Mouse (Mus musculus): ENCODE results near the gene Kdelr1. TPM values are rescaled to one million over a fixed set of nuclear protein-coding genes. Genes with fewer than 3 reads are reported as not detected.

Kdelr1 gene
- polyA plus RNA-seq, 1 experiment from 2014 or later, result 31.6 TPM

GRCm38 (mm10) chr7:45902481-45903002 is 30.0 kb downstream of the Kdelr1 start:
- Histone ChIP-seq H3K4me1 (peaks cover 7% of the 10 kb centered on the region), H3K9me3 (replicated peaks) (no peaks in the 10 kb centered on the region), H3K27ac (peak overlapping the region; percentile 25; the same call in 1 of the 2 replicates), H3K9ac (no peak overlapping the region), H3K4me2 (no peak overlapping the region), H3K27me3 (no peaks in the 10 kb centered on the region), H3K4me3 (no peak overlapping the region), H3K36me3 (ENCODE audit: poor library complexity, severe bottlenecking) (no peaks in the 10 kb centered on the region; the same call in 1 of the 2 replicates)
- WGBS, result 78% methylated on average over 12 of the region's 12 CpGs
- ATAC-seq, result no peak

- H3K9ac ChIP-seq, result no peak overlapping the region
- no peaks in the 10 kb centered on the region for H3K27me3 ChIP-seq
- peaks cover 25% of the 10 kb centered on the region for H3K36me3 ChIP-seq (ENCODE audit: poor library complexity, severe bottlenecking)
- H3K4me2 ChIP-seq, result no peak overlapping the region
- H3K9me3 ChIP-seq (replicated peaks), result no peaks in the 10 kb centered on the region
- no peak overlapping the region for H3K4me3 ChIP-seq
- WGBS, result 92% methylated on average over 9 of the region's 9 CpGs
- H3K4me1 ChIP-seq, result no peaks in the 10 kb centered on the region
- ATAC-seq, result no peak
- no peak overlapping the region for H3K27ac ChIP-seq
These were observed 34.0 kb downstream of the Kdelr1 start for GRCm38 (mm10) chr7:45906622-45907021.

- ATAC-seq, result no peak
- Histone ChIP-seq H3K4me2 (no peak overlapping the region), H3K4me3 (no peak overlapping the region), H3K4me1 (no peaks in the 10 kb centered on the region), H3K9me3 (replicated peaks) (no peaks in the 10 kb centered on the region), H3K27me3 (no peaks in the 10 kb centered on the region), H3K36me3 (ENCODE audit: poor library complexity, severe bottlenecking) (peaks cover 28% of the 10 kb centered on the region), H3K27ac (no peak overlapping the region), H3K9ac (no peak overlapping the region)
These were observed 35.8 kb downstream of the Kdelr1 start for GRCm38 (mm10) chr7:45908384-45908783.

- Histone ChIP-seq H3K27ac (no peak overlapping the region), H3K4me1 (no peaks in the 10 kb centered on the region), H3K4me3 (no peak overlapping the region), H3K36me3 (ENCODE audit: poor library complexity, severe bottlenecking) (peaks cover 28% of the 10 kb centered on the region), H3K9ac (no peak overlapping the region), H3K4me2 (no peak overlapping the region), H3K27me3 (no peaks in the 10 kb centered on the region), H3K9me3 (replicated peaks) (no peaks in the 10 kb centered on the region)
- no peak for ATAC-seq
- 92% methylated on average over 16 of the region's 16 CpGs for whole genome bisulfite sequencing
These were observed 36.6 kb downstream of the Kdelr1 start for GRCm38 (mm10) chr7:45909145-45909544.

GRCm38 (mm10) chr7:45914067-45914466 is 41.5 kb downstream of the Kdelr1 start:
- Histone ChIP-seq H3K27me3 (no peaks in the 10 kb centered on the region), H3K36me3 (ENCODE audit: poor library complexity, severe bottlenecking) (peaks cover 26% of the 10 kb centered on the region), H3K9me3 (replicated peaks) (no peaks in the 10 kb centered on the region), H3K4me2 (no peak overlapping the region), H3K4me3 (no peak overlapping the region), H3K4me1 (peaks cover 29% of the 10 kb centered on the region), H3K27ac (no peak overlapping the region), H3K9ac (no peak overlapping the region)
- no peak for ATAC-seq
- 91% methylated on average over 6 of the region's 6 CpGs for WGBS

GRCm38 (mm10) chr7:45915011-45915410 is 42.4 kb downstream of the Kdelr1 start:
- H3K9ac ChIP-seq, result no peak overlapping the region
- no peak for ATAC-seq
- 93% methylated on average over 5 of the region's 5 CpGs for WGBS
- H3K27me3 ChIP-seq, result no peaks in the 10 kb centered on the region
- no peak overlapping the region for H3K27ac ChIP-seq
- no peak overlapping the region for H3K4me2 ChIP-seq
- no peaks in the 10 kb centered on the region for H3K9me3 ChIP-seq (replicated peaks)
- peaks cover 29% of the 10 kb centered on the region for H3K4me1 ChIP-seq
- no peak overlapping the region for H3K4me3 ChIP-seq
- peaks cover 17% of the 10 kb centered on the region for H3K36me3 ChIP-seq (ENCODE audit: poor library complexity, severe bottlenecking)

GRCm38 (mm10) chr7:45916056-45917003 is 43.8 kb downstream of the Kdelr1 start:
- H3K4me2 ChIP-seq, result peak overlapping the region; percentile 56
- ATAC-seq, result peak; percentile 89
- no peaks in the 10 kb centered on the region for H3K27me3 ChIP-seq
- 29% methylated on average over 26 of the region's 26 CpGs for WGBS
- peak overlapping the region; percentile 58 for H3K9ac ChIP-seq
- H3K4me1 ChIP-seq, result peaks cover 29% of the 10 kb centered on the region
- no peaks in the 10 kb centered on the region for H3K9me3 ChIP-seq (replicated peaks)
- peak overlapping the region; percentile 87 for H3K27ac ChIP-seq
- 0 out of 2 replicates have a peak, but pooled peaks cover 4% of the 10 kb centered on the region for H3K36me3 ChIP-seq (ENCODE audit: poor library complexity, severe bottlenecking)
- H3K4me3 ChIP-seq, result peak overlapping the region; percentile 29

- peak; percentile 46; the same call in 1 of the 2 replicates for ATAC-seq
- Histone ChIP-seq H3K4me3 (peak overlapping the region; percentile 29), H3K27me3 (no peaks in the 10 kb centered on the region), H3K27ac (peak overlapping the region; percentile 87), H3K4me2 (peak overlapping the region; percentile 56), H3K9me3 (replicated peaks) (no peaks in the 10 kb centered on the region), H3K9ac (peak overlapping the region; percentile 58), H3K36me3 (ENCODE audit: poor library complexity, severe bottlenecking) (0 out of 2 replicates have a peak, but pooled peaks cover 4% of the 10 kb centered on the region), H3K4me1 (peaks cover 29% of the 10 kb centered on the region)
- WGBS, result 33% methylated on average over 13 of the region's 13 CpGs
These were observed 44.6 kb downstream of the Kdelr1 start for GRCm38 (mm10) chr7:45917004-45917704.

GRCm38 (mm10) chr7:45917926-45918325 is 45.4 kb downstream of the Kdelr1 start:
- WGBS, result 90% methylated on average over 15 of the region's 15 CpGs
- peak overlapping the region; percentile 58 for H3K9ac ChIP-seq
- H3K9me3 ChIP-seq (replicated peaks), result no peaks in the 10 kb centered on the region
- peaks cover 37% of the 10 kb centered on the region for H3K4me1 ChIP-seq
- no peak overlapping the region for H3K4me2 ChIP-seq
- no peak overlapping the region for H3K4me3 ChIP-seq
- H3K27me3 ChIP-seq, result no peaks in the 10 kb centered on the region
- ATAC-seq, result no peak
- H3K36me3 ChIP-seq (ENCODE audit: poor library complexity, severe bottlenecking), result 0 out of 2 replicates have a peak, but pooled peaks cover 4% of the 10 kb centered on the region
- peak overlapping the region; percentile 87; the same call in 1 of the 2 replicates for H3K27ac ChIP-seq

GRCm38 (mm10) chr7:45919083-45919671 is 46.6 kb downstream of the Kdelr1 start:
- WGBS, result 64% methylated on average over 14 of the region's 14 CpGs
- Histone ChIP-seq H3K9ac (no peak overlapping the region), H3K27me3 (no peaks in the 10 kb centered on the region), H3K4me2 (no peak overlapping the region), H3K4me1 (peaks cover 39% of the 10 kb centered on the region), H3K27ac (no peak overlapping the region), H3K4me3 (no peak overlapping the region), H3K36me3 (ENCODE audit: poor library complexity, severe bottlenecking) (no peaks in the 10 kb centered on the region), H3K9me3 (replicated peaks) (no peaks in the 10 kb centered on the region)
- no peak for ATAC-seq

- H3K27me3 ChIP-seq, result no peaks in the 10 kb centered on the region
- no peak overlapping the region for H3K27ac ChIP-seq
- H3K4me1 ChIP-seq, result peaks cover 39% of the 10 kb centered on the region
- WGBS, result 78% methylated on average over 4 of the region's 4 CpGs
- no peak for ATAC-seq
- 0 out of 2 replicates have a peak, but pooled peaks cover under 1% of the 10 kb centered on the region for H3K9me3 ChIP-seq (replicated peaks)
- no peak overlapping the region for H3K4me2 ChIP-seq
- H3K4me3 ChIP-seq, result no peak overlapping the region
- H3K36me3 ChIP-seq (ENCODE audit: poor library complexity, severe bottlenecking), result no peaks in the 10 kb centered on the region
- H3K9ac ChIP-seq, result no peak overlapping the region
These were observed 47.2 kb downstream of the Kdelr1 start for GRCm38 (mm10) chr7:45919761-45920160.

Measured in forebrain, embryonic 13.5 days (tissue).